Mouse (Mus musculus) E14TG2a.4 (cell line): ENCODE measurements around the gene Utp20.
A peak's percentile ranks its signal among the peaks of the same experiment; 100 is the strongest.

Experiments used
- H3K27me3 ChIP-seq: 2 replicates; pipeline ENCODE4 v1.6.1; 2014; ENCODE audit warnings: low read length, control low read depth; ENCODE audit not compliant: insufficient read depth
- H3K36me3 ChIP-seq: 2 replicates; pipeline ENCODE4 v1.6.1; 2014; ENCODE audit warnings: low read length, control low read depth; ENCODE audit not compliant: insufficient read depth
- H3K4me1 ChIP-seq: replicated peaks from 2 replicates; pipeline ENCODE4 v1.6.1; 2014; ENCODE audit warnings: low read depth, low read length, control low read depth
- H3K4me3 ChIP-seq: replicated peaks from 2 replicates; pipeline ENCODE4 v1.5.1; 2014; ENCODE audit warnings: mild to moderate bottlenecking, low read length
- H3K9me3 ChIP-seq: 2 replicates; pipeline ENCODE4 v1.6.1; 2014; ENCODE audit warnings: low read length, control low read depth
- CTCF ChIP-seq: conservative IDR thresholded peaks from 2 replicates; pipeline ENCODE4 v1.5.1; 2014; ENCODE audit warnings: low read length
- NANOG ChIP-seq: IDR thresholded peaks from 2 replicates; pipeline ENCODE4 v1.6.1; 2014; ENCODE audit warnings: borderline replicate concordance, low read length, mixed read lengths
- POU5F1 ChIP-seq: IDR thresholded peaks from 2 replicates; pipeline ENCODE4 v1.6.1; 2014; ENCODE audit warnings: low read length, borderline replicate concordance

The Utp20 gene

DNA sequence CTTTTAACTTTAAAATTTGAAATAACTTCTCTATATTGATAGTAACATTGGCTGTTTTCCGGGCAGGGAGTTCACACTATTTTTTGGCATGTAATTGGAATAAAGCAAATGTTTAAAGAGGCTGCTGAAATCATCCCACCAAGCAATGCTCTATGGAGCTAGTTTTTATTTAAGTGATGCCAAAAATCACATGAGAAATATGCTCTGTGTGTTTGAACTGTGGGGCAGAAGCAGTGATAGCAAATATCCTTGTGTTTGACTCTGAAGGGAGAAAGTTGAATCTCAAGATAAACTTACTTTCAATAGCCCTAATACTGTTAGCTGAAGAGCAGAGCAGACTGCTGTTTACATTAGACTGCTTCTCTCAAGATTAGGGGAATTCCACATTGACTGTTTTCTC lies 107.0 kb downstream of the Utp20 start:
- peaks cover 33% of the 10 kb centered on the region for H3K4me1 ChIP-seq
- H3K27me3 ChIP-seq = no peaks in the 10 kb centered on the region
- TF ChIP-seq POU5F1 (no peak), CTCF (no peak), NANOG (no peak)
- H3K36me3 ChIP-seq = no peaks in the 10 kb centered on the region
- no peak overlapping the region for H3K4me3 ChIP-seq
- no peaks in the 10 kb centered on the region for H3K9me3 ChIP-seq

DNA sequence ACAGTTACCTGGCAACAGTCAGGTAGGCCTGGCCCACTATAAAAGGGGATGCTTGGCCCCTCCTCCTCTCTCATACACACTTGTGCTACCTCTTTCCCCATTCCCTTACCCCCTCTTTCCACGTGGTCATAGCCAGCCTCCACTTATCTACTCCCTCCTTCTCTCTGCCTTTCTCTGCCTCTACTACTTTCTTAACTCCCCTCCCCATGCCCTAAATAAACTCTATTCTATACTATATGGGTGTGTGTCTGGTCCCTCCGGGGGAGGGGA lies 108.9 kb downstream of the Utp20 start:
- H3K4me1 ChIP-seq = peaks cover 27% of the 10 kb centered on the region

DNA sequence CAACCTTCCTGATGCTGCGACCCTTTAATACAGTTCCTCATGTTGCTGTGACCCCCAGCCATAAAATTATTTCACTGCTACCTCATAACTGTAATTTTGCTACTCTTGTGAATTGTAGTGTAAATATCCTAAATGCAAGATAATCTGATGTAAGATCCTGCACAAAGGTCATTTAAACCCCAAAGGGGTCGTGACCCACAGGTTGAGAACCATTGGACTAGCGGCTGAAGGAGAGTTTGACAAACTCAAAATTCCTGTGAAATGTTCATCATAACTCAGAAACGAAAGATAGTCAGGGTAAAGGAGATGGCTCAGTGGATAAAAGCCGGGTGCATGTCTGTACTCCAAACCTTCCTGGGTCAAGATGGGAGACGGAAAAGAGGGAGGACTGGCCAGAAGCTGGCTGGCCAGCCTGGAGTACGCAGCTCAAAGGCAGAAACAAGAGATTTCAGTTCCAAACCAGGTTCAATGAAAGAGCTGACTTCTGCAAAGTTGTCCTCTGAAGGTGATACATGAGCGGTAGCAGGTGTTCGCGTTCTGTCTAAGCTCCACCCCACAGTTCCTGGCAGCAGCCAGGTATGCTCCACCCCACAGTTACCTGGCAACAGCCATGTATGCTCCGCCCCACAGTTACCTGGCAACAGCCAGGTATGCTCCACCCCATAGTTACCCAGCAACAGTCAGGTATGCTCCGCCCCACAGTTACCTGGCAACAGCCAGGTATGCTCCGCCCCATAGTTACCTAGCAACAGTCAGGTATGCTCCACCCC lies 109.4 kb downstream of the Utp20 start:
- Histone ChIP-seq H3K36me3 (no peaks in the 10 kb centered on the region), H3K27me3 (no peaks in the 10 kb centered on the region), H3K4me3 (peak overlapping the region; percentile 59), H3K4me1 (peaks cover 27% of the 10 kb centered on the region), H3K9me3 (no peaks in the 10 kb centered on the region)
- TF ChIP-seq POU5F1 (no peak), CTCF (no peak; the same call in 1 of the 2 replicates), NANOG (no peak)

More for the DNA sequence above, 108.9 kb downstream of the Utp20 start:
- Histone ChIP-seq H3K36me3 (no peaks in the 10 kb centered on the region), H3K4me3 (no peak overlapping the region), H3K27me3 (no peaks in the 10 kb centered on the region), H3K9me3 (no peaks in the 10 kb centered on the region)
- TF ChIP-seq NANOG (no peak), CTCF (no peak), POU5F1 (no peak)

DNA sequence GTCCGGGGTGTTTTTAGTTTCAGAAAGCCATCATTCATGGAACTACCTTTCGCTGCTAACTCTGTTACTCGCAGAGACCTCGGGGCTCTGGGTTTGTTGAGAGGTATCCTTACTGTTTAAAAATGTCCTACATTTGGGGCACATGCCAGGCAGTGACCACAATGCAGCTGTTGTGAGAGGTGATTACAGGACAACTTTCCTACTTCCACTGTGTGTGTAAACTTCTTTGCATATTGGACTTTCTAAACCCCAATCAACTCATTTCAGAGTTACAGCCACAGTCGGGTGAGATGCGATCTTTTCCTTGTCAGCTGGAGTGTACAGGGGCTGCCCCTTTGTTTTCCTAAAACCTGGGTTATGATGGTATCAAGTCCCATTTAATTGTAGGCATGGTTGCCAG lies 111.0 kb downstream of the Utp20 start:
- H3K4me1 ChIP-seq = peaks cover 32% of the 10 kb centered on the region
- no peaks in the 10 kb centered on the region for H3K27me3 ChIP-seq
- no peaks in the 10 kb centered on the region for H3K36me3 ChIP-seq
- no peaks in the 10 kb centered on the region for H3K9me3 ChIP-seq
- no peak overlapping the region for H3K4me3 ChIP-seq
- TF ChIP-seq NANOG (no peak), CTCF (no peak), POU5F1 (no peak)

DNA sequence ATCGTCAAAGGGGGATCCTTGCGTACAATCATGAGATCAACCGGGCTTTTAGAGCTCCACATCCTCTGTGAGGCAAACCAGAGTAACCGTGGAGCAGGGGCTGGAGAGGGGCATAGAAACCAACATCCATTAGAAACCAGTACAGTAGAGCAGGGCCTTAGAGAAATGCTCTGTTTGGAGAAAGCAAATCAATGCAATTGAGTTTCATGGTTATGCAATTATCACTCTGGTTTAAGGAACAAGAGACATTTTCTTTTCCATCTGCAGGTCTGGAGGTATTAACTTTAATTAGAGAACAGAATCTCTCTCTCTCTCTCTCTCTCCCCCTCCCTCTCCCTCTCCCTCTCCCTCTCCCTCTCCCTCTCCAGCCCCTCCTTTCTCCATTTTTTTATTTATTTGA lies 111.9 kb downstream of the Utp20 start:
- H3K36me3 ChIP-seq = no peaks in the 10 kb centered on the region
- no peaks in the 10 kb centered on the region for H3K27me3 ChIP-seq
- TF ChIP-seq POU5F1 = no peak
- TF ChIP-seq NANOG = no peak
- TF ChIP-seq CTCF = no peak
- H3K9me3 ChIP-seq = no peaks in the 10 kb centered on the region
- no peak overlapping the region for H3K4me3 ChIP-seq
- H3K4me1 ChIP-seq = peaks cover 41% of the 10 kb centered on the region

DNA sequence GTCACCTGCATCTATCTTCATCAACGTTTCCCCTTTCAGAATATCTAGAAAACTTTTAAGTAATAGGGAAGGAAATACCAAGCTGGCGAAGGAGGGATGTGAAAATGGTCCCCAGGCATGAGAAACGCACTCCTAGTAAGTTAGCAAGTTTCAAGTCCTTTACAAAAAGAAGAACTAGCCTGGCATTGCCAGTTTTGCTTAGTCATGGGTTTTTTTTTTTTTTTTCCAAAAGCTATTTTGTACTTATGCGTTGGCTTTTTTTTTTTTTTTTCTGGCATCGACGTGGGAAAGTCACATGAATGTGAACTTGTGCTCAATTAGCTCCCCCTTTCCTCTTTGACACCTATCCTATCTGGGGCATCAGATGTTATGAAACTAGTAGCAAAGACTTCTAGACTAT lies 114.2 kb downstream of the Utp20 start:
- peaks cover 55% of the 10 kb centered on the region for H3K4me1 ChIP-seq
- H3K27me3 ChIP-seq = no peaks in the 10 kb centered on the region
- H3K9me3 ChIP-seq = no peaks in the 10 kb centered on the region
- no peak for TF ChIP-seq POU5F1
- TF ChIP-seq CTCF = no peak
- TF ChIP-seq NANOG = no peak
- H3K36me3 ChIP-seq = no peaks in the 10 kb centered on the region
- H3K4me3 ChIP-seq = no peak overlapping the region

DNA sequence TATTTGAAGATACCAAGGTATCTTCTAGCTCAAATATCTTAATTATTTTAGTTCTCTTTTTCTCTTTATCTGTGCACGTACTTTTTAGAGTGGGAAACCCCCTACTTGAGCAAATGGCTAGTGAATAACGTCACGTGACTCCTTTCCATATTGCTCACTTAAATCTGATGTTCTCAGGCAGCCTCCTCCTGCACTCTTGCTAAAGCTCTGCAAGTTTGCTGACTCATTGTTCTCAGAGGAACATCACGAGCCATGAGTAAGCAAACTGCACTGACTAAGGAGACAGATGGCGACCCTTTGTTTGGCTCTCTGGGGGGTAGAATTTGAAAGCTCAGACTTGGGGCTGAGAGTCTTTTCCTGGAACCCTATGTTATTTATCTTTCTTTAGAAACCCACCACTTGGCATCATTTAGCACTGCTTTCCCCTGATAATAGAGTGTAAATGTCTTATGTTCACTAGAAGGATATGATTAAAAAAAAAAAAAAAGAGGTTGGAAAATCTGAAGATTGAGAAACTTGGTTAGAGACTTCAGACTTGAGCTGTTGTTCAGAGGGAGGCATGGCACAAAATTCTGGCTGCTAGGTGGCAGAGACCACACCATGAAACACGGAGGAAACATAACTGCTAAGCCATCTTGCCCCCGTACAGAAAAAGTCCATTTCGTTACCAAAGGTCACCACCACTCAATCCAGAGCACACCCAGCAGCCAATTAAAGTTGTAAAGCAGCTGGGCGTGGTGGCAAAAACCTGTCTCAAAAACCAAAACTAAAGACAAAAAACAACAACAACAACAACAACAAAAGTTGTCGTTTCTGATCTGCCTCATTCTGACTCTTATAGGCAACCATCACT lies 117.7 kb downstream of the Utp20 start:
- H3K9me3 ChIP-seq = peaks cover 13% of the 10 kb centered on the region
- no peak overlapping the region for H3K4me3 ChIP-seq
- TF ChIP-seq NANOG (peak; percentile 79), CTCF (no peak)
- H3K4me1 ChIP-seq = peaks cover 63% of the 10 kb centered on the region
- no peaks in the 10 kb centered on the region for H3K36me3 ChIP-seq
- H3K27me3 ChIP-seq = no peaks in the 10 kb centered on the region

DNA sequence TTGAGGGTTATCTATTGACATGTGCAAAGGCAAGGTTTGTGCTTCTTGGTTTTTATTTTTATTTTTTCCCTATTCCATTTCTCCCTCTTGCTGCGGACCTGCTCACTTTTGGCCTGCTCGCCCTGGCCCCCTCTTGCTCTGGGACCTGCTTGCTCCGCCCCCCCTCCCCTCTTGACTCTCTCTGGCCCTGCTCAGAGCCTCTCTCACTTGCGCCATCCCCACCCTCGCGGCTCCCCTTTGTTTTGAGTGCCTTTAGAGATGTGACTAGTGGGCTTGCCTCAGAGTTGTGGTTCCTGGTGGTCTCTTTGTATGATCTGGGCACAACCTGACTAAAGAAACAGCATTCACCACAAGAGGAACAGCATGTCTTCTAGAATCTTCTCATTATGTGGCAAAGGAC lies 125.7 kb downstream of the Utp20 start:
- no peak for TF ChIP-seq POU5F1
- no peak for TF ChIP-seq CTCF
- TF ChIP-seq NANOG = no peak
- Histone ChIP-seq H3K4me3 (no peak overlapping the region), H3K9me3 (peaks cover 8% of the 10 kb centered on the region; the same call in 1 of the 2 replicates), H3K36me3 (no peaks in the 10 kb centered on the region), H3K4me1 (peaks cover 45% of the 10 kb centered on the region), H3K27me3 (no peaks in the 10 kb centered on the region)
